7 mouse cellular contexts compared by ENCODE assay signal in the genomic region with DNA sequence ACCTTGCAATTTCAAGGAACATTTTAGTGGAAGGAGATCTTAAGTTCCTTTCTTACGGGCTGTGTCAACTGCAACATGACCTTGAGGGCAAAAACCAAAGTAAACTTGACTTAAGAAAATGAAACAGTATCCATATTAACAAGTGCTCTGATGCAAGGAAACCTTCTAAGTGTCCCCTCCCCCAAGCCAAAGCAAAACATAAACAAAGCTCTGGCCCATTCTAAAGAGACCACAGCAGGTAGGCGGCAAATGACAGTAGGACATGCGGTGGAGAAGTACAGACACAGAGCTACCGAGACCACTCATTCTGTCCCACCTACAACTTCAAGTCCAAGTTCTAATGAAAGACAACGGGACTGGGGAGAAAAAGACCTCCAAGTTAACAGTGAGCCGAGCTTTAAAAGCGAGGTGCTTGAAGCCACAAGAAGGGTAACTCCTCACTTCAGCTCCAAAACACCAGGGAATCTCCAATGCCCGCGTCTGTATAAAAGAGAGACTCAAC. TPM values are rescaled to one million over a fixed set of nuclear protein-coding genes. Genes with fewer than 3 reads are reported as not detected.
DNase-seq lines count a peak whose midpoint lies in the region; ATAC-seq lines count a peak whose summit lies in the region.

No protein-coding gene starts in this region.

- H3K9ac ChIP-seq in embryonic facial prominence, embryonic 14.5 days (ENCODE audit: low read depth, low read length), result peak overlapping the region; percentile 91
- peak overlapping the region; percentile 90 for H3K9ac ChIP-seq in neural tube, embryonic 13.5 days

- DNase-seq in thymus, postnatal 0 days (ENCODE audit: low spot score), result peak; percentile 28
- no peak for DNase-seq in thymus, postnatal 25 days
- no peak for DNase-seq in embryonic facial prominence, embryonic 14.5 days (ENCODE audit: low spot score)
- DNase-seq in limb, embryonic 10.5 days (ENCODE audit: low spot score), result no peak
- DNase-seq in gastrocnemius, postnatal 25 days, result no peak
- no peak for DNase-seq in spleen, postnatal 4 days (ENCODE audit: low spot score in 2 of 2)

- no peaks in the 10 kb centered on the region for H3K27me3 ChIP-seq in embryonic facial prominence, embryonic 14.5 days (replicated peaks; ENCODE audit: control insufficient read depth, insufficient read depth, low read length)
- no peaks in the 10 kb centered on the region for H3K27me3 ChIP-seq in limb, embryonic 10.5 days (ENCODE audit: low read depth, poor library complexity, severe bottlenecking)
- H3K27me3 ChIP-seq in neural tube, embryonic 13.5 days, result no peaks in the 10 kb centered on the region

- H3K4me2 ChIP-seq in embryonic facial prominence, embryonic 14.5 days (ENCODE audit: low read depth, low read length), result peak overlapping the region; percentile 79
- H3K4me2 ChIP-seq in neural tube, embryonic 13.5 days, result peak overlapping the region; percentile 92

- WGBS in embryonic facial prominence, embryonic 14.5 days, result under 1% methylated on average over 9 of the region's 9 CpGs
- WGBS in limb, embryonic 10.5 days, result 4% methylated on average over 9 of the region's 9 CpGs
- WGBS in neural tube, embryonic 13.5 days, result 3% methylated on average over 9 of the region's 9 CpGs

- no peaks in the 10 kb centered on the region for H3K9me3 ChIP-seq in embryonic facial prominence, embryonic 14.5 days (ENCODE audit: control insufficient read depth, low read length)
- no peaks in the 10 kb centered on the region for H3K9me3 ChIP-seq in limb, embryonic 10.5 days (replicated peaks)
- H3K9me3 ChIP-seq in neural tube, embryonic 13.5 days, result no peaks in the 10 kb centered on the region

- no peak for ATAC-seq in embryonic facial prominence, embryonic 14.5 days (ENCODE audit: low read depth)
- no peak for ATAC-seq in neural tube, embryonic 13.5 days (ENCODE audit: low read depth)

- no peaks in the 10 kb centered on the region for H3K36me3 ChIP-seq in embryonic facial prominence, embryonic 14.5 days (ENCODE audit: control insufficient read depth, insufficient read depth, low read length)
- peaks cover 10% of the 10 kb centered on the region; the same call in 1 of the 2 replicates for H3K36me3 ChIP-seq in limb, embryonic 10.5 days
- no peaks in the 10 kb centered on the region for H3K36me3 ChIP-seq in neural tube, embryonic 13.5 days

- peak overlapping the region; percentile 88 for H3K4me3 ChIP-seq in embryonic facial prominence, embryonic 14.5 days (ENCODE audit: low read depth, low read length)
- peak overlapping the region; percentile 97 for H3K4me3 ChIP-seq in limb, embryonic 10.5 days
- H3K4me3 ChIP-seq in neural tube, embryonic 13.5 days, result peak overlapping the region; percentile 90

- H3K4me1 ChIP-seq in embryonic facial prominence, embryonic 14.5 days (ENCODE audit: control insufficient read depth, insufficient read depth, low read length), result peaks cover 18% of the 10 kb centered on the region
- H3K4me1 ChIP-seq in limb, embryonic 10.5 days, result peaks cover 28% of the 10 kb centered on the region
- peaks cover 27% of the 10 kb centered on the region for H3K4me1 ChIP-seq in neural tube, embryonic 13.5 days (replicated peaks)

- H3K27ac ChIP-seq in embryonic facial prominence, embryonic 14.5 days (replicated peaks; ENCODE audit: low read depth, low read length), result peak overlapping the region; percentile 95
- peak overlapping the region; percentile 99 for H3K27ac ChIP-seq in limb, embryonic 10.5 days
- H3K27ac ChIP-seq in neural tube, embryonic 13.5 days (replicated peaks), result peak overlapping the region; percentile 95

RNA-seq across cellular contexts. Expression of gene Ppp6r3, which starts 0.9 kb away (rescaled TPM):
- 49.9 and 52.0 TPM in 2 replicates for polyA plus RNA-seq in thymus, postnatal 0 days (2015; fragmentation: Nextera tagmentation; extraction: Ambion mirVana)
- 55.5 and 58.9 TPM in 2 replicates for polyA plus RNA-seq in embryonic facial prominence, embryonic 14.5 days (2014; fragmentation: Nextera tagmentation; extraction: Ambion mirVana)
- polyA plus RNA-seq in limb, embryonic 10.5 days (2016; fragmentation: Nextera tagmentation; extraction: Ambion mirVana), result 68.5 and 82.4 TPM in 2 replicates
- polyA plus RNA-seq in neural tube, embryonic 13.5 days (2015; fragmentation: Nextera tagmentation; extraction: Ambion mirVana), result 56.1 and 56.3 TPM in 2 replicates
- total RNA-seq in gastrocnemius, postnatal 25 days (2021), result 10 to 100 TPM; 47.0 to 50.9 TPM
